Mouse (Mus musculus) heart, embryonic 14.5 days (tissue): ENCODE results near the gene Olfr1130. TPM values are rescaled to one million over a fixed set of nuclear protein-coding genes. Genes with fewer than 3 reads are reported as not detected.

Experiments
- polyA plus RNA-seq: library from polyadenylated mRNA; unstranded; fragments of >200 nt; fragmentation: Nextera tagmentation; extraction: Ambion mirVana; gene quantifications from 2 replicates; pipeline ENCODE4 v1.2.1, GENCODE M21; 2014

The Olfr1130 gene
- polyA plus RNA-seq, 1 experiment from 2014 or later: not detected

Other genes starting within 250 kb of the Olfr1130 start
- gene Olfr1121, start 236.3 kb upstream of the Olfr1130 start, polyA plus RNA-seq: not detected in 2 replicates
- gene Olfr1122, start 220.4 kb upstream of the Olfr1130 start, polyA plus RNA-seq: not detected in 2 replicates
- not detected in 2 replicates for gene Olfr1123, start 189.6 kb upstream of the Olfr1130 start, polyA plus RNA-seq
- gene Olfr1124, start 175.9 kb upstream of the Olfr1130 start, polyA plus RNA-seq: not detected in 2 replicates
- not detected in 2 replicates for gene Olfr1126, start 152.2 kb upstream of the Olfr1130 start, polyA plus RNA-seq
- not detected in 2 replicates for gene Pramel7, start 109.1 kb upstream of the Olfr1130 start, polyA plus RNA-seq
- not detected in 2 replicates for gene Pramel6, start 99.6 kb upstream of the Olfr1130 start, polyA plus RNA-seq
- gene Olfr153, start 74.4 kb upstream of the Olfr1130 start, polyA plus RNA-seq: not detected in 2 replicates
- gene Olfr1128, start 60.7 kb upstream of the Olfr1130 start, polyA plus RNA-seq: not detected in 2 replicates
- gene Olfr1129, start 32.3 kb upstream of the Olfr1130 start, polyA plus RNA-seq: not detected in 2 replicates
- not detected in 2 replicates for gene Olfr1131, start 20.9 kb downstream of the Olfr1130 start, polyA plus RNA-seq
- not detected in 2 replicates for gene Olfr1132, start 31.3 kb downstream of the Olfr1130 start, polyA plus RNA-seq
- gene Olfr1133, start 41.2 kb downstream of the Olfr1130 start, polyA plus RNA-seq: not detected in 2 replicates
- not detected in 2 replicates for gene Olfr1134, start 52.2 kb downstream of the Olfr1130 start, polyA plus RNA-seq
- not detected in 2 replicates for gene Olfr1135, start 67.5 kb downstream of the Olfr1130 start, polyA plus RNA-seq
- gene Olfr1136, start 87.7 kb downstream of the Olfr1130 start, polyA plus RNA-seq: not detected in 2 replicates
- not detected in 2 replicates for gene Olfr1137, start 107.0 kb downstream of the Olfr1130 start, polyA plus RNA-seq
- gene Olfr1138, start 133.8 kb downstream of the Olfr1130 start, polyA plus RNA-seq: not detected in 2 replicates
- gene Olfr1140, start 137.5 kb downstream of the Olfr1130 start, polyA plus RNA-seq: not detected in 2 replicates
- gene Olfr1141, start 147.8 kb downstream of the Olfr1130 start, polyA plus RNA-seq: not detected in 2 replicates
- gene Olfr152, start 173.3 kb downstream of the Olfr1130 start, polyA plus RNA-seq: not detected in 2 replicates
- gene Olfr1143, start 194.4 kb downstream of the Olfr1130 start, polyA plus RNA-seq: not detected in 2 replicates
- gene Olfr1145, start 203.6 kb downstream of the Olfr1130 start, polyA plus RNA-seq: not detected in 2 replicates
- gene Olfr1148, start 224.3 kb downstream of the Olfr1130 start, polyA plus RNA-seq: not detected in 2 replicates
- gene Olfr1150-ps1, start 237.8 kb downstream of the Olfr1130 start, polyA plus RNA-seq: not detected in 2 replicates
- not detected in 2 replicates for gene Olfr1151, start 249.7 kb downstream of the Olfr1130 start, polyA plus RNA-seq